Mouse (Mus musculus) neural tube, embryonic 10.5 days (tissue): ENCODE results near the gene Arhgap6.
A peak's percentile ranks its signal among the peaks of the same experiment; 100 is the strongest.

Experiments used
- DNase-seq: peaks from one replicate; pipeline ENCODE4 v3.0.0-alpha.2; 2017; ENCODE audit warnings: low spot score; ENCODE audit errors: extremely low spot score

The Arhgap6 gene

GRCm38 (mm10) chrX:168977776-168978175 lies 182.9 kb downstream of the Arhgap6 start:
- no peak for DNase-seq

- DNase-seq = no peak
These were observed 185.5 kb downstream of the Arhgap6 start for GRCm38 (mm10) chrX:168980370-168980769.

- no peak for DNase-seq
These were observed 212.2 kb downstream of the Arhgap6 start for GRCm38 (mm10) chrX:169007066-169007465.

- no peak for DNase-seq
These were observed 217.8 kb downstream of the Arhgap6 start for GRCm38 (mm10) chrX:169012701-169013100.

- no peak for DNase-seq
These were observed 239.5 kb downstream of the Arhgap6 start for GRCm38 (mm10) chrX:169034390-169034789.

- peak; percentile 57 for DNase-seq
These were observed 241.8 kb downstream of the Arhgap6 start for GRCm38 (mm10) chrX:169036403-169037296.

- DNase-seq = no peak
These were observed 242.5 kb downstream of the Arhgap6 start for GRCm38 (mm10) chrX:169037401-169037800.

GRCm38 (mm10) chrX:169043872-169044271 lies 249.0 kb downstream of the Arhgap6 start:
- no peak for DNase-seq

- no peak for DNase-seq
These were observed 252.7 kb downstream of the Arhgap6 start for GRCm38 (mm10) chrX:169047595-169047994.

GRCm38 (mm10) chrX:169049550-169049949 lies 254.7 kb downstream of the Arhgap6 start:
- DNase-seq = no peak

GRCm38 (mm10) chrX:169053907-169054476 lies 259.1 kb downstream of the Arhgap6 start:
- DNase-seq = no peak

GRCm38 (mm10) chrX:169062555-169062954 lies 267.7 kb downstream of the Arhgap6 start:
- no peak for DNase-seq

- no peak for DNase-seq
These were observed 270.4 kb downstream of the Arhgap6 start for GRCm38 (mm10) chrX:169065298-169065697.

- DNase-seq = no peak
These were observed 271.0 kb downstream of the Arhgap6 start for GRCm38 (mm10) chrX:169065922-169066321.

GRCm38 (mm10) chrX:169075020-169075419 lies 280.1 kb downstream of the Arhgap6 start:
- DNase-seq = no peak

- DNase-seq = no peak
These were observed 286.7 kb downstream of the Arhgap6 start for GRCm38 (mm10) chrX:169081609-169082008.

GRCm38 (mm10) chrX:169085871-169086270 lies 291.0 kb downstream of the Arhgap6 start:
- DNase-seq = peak; percentile 29

- DNase-seq = no peak
These were observed 294.3 kb downstream of the Arhgap6 start for GRCm38 (mm10) chrX:169089221-169089620.

GRCm38 (mm10) chrX:169094601-169095000 lies 299.7 kb downstream of the Arhgap6 start:
- no peak for DNase-seq

GRCm38 (mm10) chrX:169095584-169095983 lies 300.7 kb downstream of the Arhgap6 start:
- no peak for DNase-seq

GRCm38 (mm10) chrX:169102665-169103064 lies 307.8 kb downstream of the Arhgap6 start:
- no peak for DNase-seq

GRCm38 (mm10) chrX:169106048-169106622 lies 311.2 kb downstream of the Arhgap6 start:
- no peak for DNase-seq
